Mouse (Mus musculus): ENCODE data around the gene 6030408B16Rik.

DNA sequence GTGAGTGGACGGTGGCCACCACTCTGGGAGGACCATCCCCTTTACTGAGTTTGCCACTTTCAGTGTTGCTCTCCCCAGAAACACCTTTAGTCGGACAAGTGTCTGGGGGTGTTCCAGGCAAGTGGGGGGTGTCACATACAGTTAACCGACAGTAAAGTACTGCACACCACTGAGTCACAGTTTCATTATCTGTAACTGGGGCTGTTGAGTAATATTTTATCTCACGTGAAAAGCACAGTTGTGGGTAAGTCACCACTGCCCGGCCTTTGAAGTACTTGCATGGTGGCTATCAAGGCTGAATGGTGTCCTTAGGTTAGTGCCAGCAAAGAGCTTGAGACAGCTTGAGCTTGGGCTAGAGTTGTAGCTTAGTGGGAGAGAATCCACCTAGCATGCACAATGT, 10.5 kb upstream of the 6030408B16Rik start:
- TF ChIP-seq GATA1 (IDR thresholded peaks at IDR 0.05; ENCODE audit: low read length) (no peak), TAL1 (IDR thresholded peaks at IDR 0.05; ENCODE audit: low read length) (no peak)

Data from erythroblast, embryonic 14.5 days (primary cell).